ENCODE assay signal across 8 mouse cellular contexts in the genomic region with DNA sequence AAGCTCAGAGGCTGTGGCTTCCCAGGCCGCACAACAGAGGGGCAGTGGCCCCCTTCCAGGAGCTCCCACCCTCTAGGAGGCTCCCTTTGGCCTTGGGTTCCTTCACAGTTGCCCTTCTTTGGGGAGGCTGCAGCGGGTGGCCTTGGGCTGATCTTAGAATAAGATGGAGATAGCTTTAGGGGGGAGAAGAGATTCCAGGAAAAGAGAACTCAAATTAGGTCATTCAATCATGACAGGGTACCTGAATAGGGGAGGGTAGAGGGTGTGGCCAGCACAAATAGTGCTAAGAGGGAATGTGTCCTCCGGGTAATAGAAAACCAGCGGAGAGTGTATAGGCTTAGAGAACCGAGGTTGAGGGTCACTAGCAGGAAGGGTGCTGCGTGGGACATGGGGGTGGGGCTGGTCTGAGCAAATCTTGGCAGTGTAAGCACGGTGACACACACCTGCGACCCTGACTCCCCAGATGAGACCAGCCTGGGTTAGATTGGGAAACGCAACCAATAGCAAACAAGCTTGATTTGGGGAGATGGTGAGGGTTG. TPM values are rescaled to one million over a fixed set of nuclear protein-coding genes. Genes with fewer than 3 reads are reported as not detected.
A peak's percentile ranks its signal among the peaks of the same experiment; 100 is the strongest.
DNase-seq lines count a peak whose midpoint lies in the region; ATAC-seq and TF ChIP-seq lines count a peak whose summit lies in the region.

No protein-coding gene starts in this region.

- peak overlapping the region; percentile 81 for H3K4me3 ChIP-seq in E14TG2a.4 (replicated peaks; ENCODE audit: low read length)
- H3K4me3 ChIP-seq in forebrain, embryonic 16.5 days (replicated peaks; ENCODE audit: low read length): peak overlapping the region; percentile 19
- H3K4me3 ChIP-seq in liver, embryonic 11.5 days (ENCODE audit: low read depth, low read length): peak overlapping the region; percentile 11; the same call in 1 of the 2 replicates

- H3K9me3 ChIP-seq in E14TG2a.4 (ENCODE audit: low read length): 0 out of 2 replicates have a peak, but pooled peaks cover 3% of the 10 kb centered on the region
- no peaks in the 10 kb centered on the region for H3K9me3 ChIP-seq in forebrain, embryonic 16.5 days (ENCODE audit: control insufficient read depth, low read length)
- no peaks in the 10 kb centered on the region for H3K9me3 ChIP-seq in liver, embryonic 11.5 days (ENCODE audit: control insufficient read depth, low read length)

- peak overlapping the region; percentile 82 for H3K4me2 ChIP-seq in forebrain, embryonic 16.5 days (ENCODE audit: low read length)
- H3K4me2 ChIP-seq in liver, embryonic 11.5 days: peak overlapping the region; percentile 97

- 4% methylated on average over 9 of the region's 9 CpGs for WGBS in forebrain, embryonic 16.5 days
- WGBS in liver, embryonic 11.5 days: 6% methylated on average over 9 of the region's 9 CpGs

- no peak overlapping the region; the same call in 1 of the 2 replicates for H3K9ac ChIP-seq in forebrain, embryonic 16.5 days (replicated peaks; ENCODE audit: low read depth, low read length)
- H3K9ac ChIP-seq in liver, embryonic 11.5 days (ENCODE audit: low read depth, low read length): no peak overlapping the region

- H3K36me3 ChIP-seq in E14TG2a.4 (ENCODE audit: insufficient read depth, low read length): peaks cover 6% of the 10 kb centered on the region; the same call in 1 of the 2 replicates
- H3K36me3 ChIP-seq in forebrain, embryonic 16.5 days (ENCODE audit: control insufficient read depth, insufficient read depth): no peaks in the 10 kb centered on the region
- H3K36me3 ChIP-seq in liver, embryonic 11.5 days (ENCODE audit: control insufficient read depth, insufficient read depth, low read length): no peaks in the 10 kb centered on the region

- H3K4me1 ChIP-seq in E14TG2a.4 (replicated peaks; ENCODE audit: low read depth, low read length): peaks cover 81% of the 10 kb centered on the region
- peaks cover 50% of the 10 kb centered on the region for H3K4me1 ChIP-seq in forebrain, embryonic 16.5 days (replicated peaks; ENCODE audit: control insufficient read depth, insufficient read depth, low read length)
- peaks cover 61% of the 10 kb centered on the region for H3K4me1 ChIP-seq in liver, embryonic 11.5 days (replicated peaks; ENCODE audit: control insufficient read depth, insufficient read depth, low read length)

- TF ChIP-seq CTCF in E14TG2a.4 (conservative IDR thresholded peaks at IDR 0.05; ENCODE audit: low read length): no peak

- no peak overlapping the region for H3K27ac ChIP-seq in forebrain, embryonic 16.5 days (ENCODE audit: low read length)
- H3K27ac ChIP-seq in liver, embryonic 11.5 days (ENCODE audit: low read depth, low read length): no peak overlapping the region; the same call in 1 of the 2 replicates

- peak; percentile 80 for DNase-seq in cerebellum, adult 9-11 months
- no peak for DNase-seq in cerebellum, adult 8-10 months
- DNase-seq in liver, embryonic 11.5 days (ENCODE audit: low spot score): no peak
- peak; percentile 72 for DNase-seq in testis, postnatal 14 days (ENCODE audit: low spot score)
- DNase-seq in frontal cortex, postnatal 10 days (ENCODE audit: low spot score in 2 of 2): no peak
- no peak for DNase-seq in MN1 (ENCODE audit: low spot score)

- H3K27me3 ChIP-seq in E14TG2a.4 (ENCODE audit: insufficient read depth, low read length): peaks cover 82% of the 10 kb centered on the region
- peaks cover 39% of the 10 kb centered on the region for H3K27me3 ChIP-seq in forebrain, embryonic 16.5 days (replicated peaks; ENCODE audit: control insufficient read depth, insufficient read depth, low read length)
- peaks cover 28% of the 10 kb centered on the region for H3K27me3 ChIP-seq in liver, embryonic 11.5 days (replicated peaks; ENCODE audit: control insufficient read depth, insufficient read depth, low read length)

- no peak for ATAC-seq in forebrain, embryonic 16.5 days
- ATAC-seq in liver, embryonic 11.5 days (replicated peaks; ENCODE audit: low FRiP score): 0 out of 2 replicates have a peak, but pooled peaks have one; percentile 0

RNA-seq across cellular contexts. Expression of gene Tle2, which starts 2.2 kb away (rescaled TPM):
- polyA plus RNA-seq in forebrain, embryonic 16.5 days (2015; fragmentation: Nextera tagmentation; extraction: Ambion mirVana): 27.1 and 32.6 TPM in 2 replicates
- polyA plus RNA-seq in liver, embryonic 11.5 days (2014; fragmentation: Nextera tagmentation; extraction: Ambion mirVana): 5.1 and 6.9 TPM in 2 replicates

RNA-seq across cellular contexts. Expression of gene Aes, which starts 12.9 kb away (rescaled TPM):
- 632 and 683 TPM in 2 replicates for polyA plus RNA-seq in forebrain, embryonic 16.5 days (2015; fragmentation: Nextera tagmentation; extraction: Ambion mirVana)
- 213 and 229 TPM in 2 replicates for polyA plus RNA-seq in liver, embryonic 11.5 days (2014; fragmentation: Nextera tagmentation; extraction: Ambion mirVana)

RNA-seq across cellular contexts. Expression of gene Gna11, which starts 27.2 kb away (rescaled TPM):
- 106 and 112 TPM in 2 replicates for polyA plus RNA-seq in forebrain, embryonic 16.5 days (2015; fragmentation: Nextera tagmentation; extraction: Ambion mirVana)
- 46.4 and 47.0 TPM in 2 replicates for polyA plus RNA-seq in liver, embryonic 11.5 days (2014; fragmentation: Nextera tagmentation; extraction: Ambion mirVana)

RNA-seq across cellular contexts. Expression of gene Tle6, which starts 28.7 kb away (rescaled TPM):
- 3.5 and 3.7 TPM in 2 replicates for polyA plus RNA-seq in forebrain, embryonic 16.5 days (2015; fragmentation: Nextera tagmentation; extraction: Ambion mirVana)
- polyA plus RNA-seq in liver, embryonic 11.5 days (2014; fragmentation: Nextera tagmentation; extraction: Ambion mirVana): 13.2 and 16.7 TPM in 2 replicates

RNA-seq across cellular contexts. Expression of gene BC025920, which starts 33.9 kb away (rescaled TPM):
- 2.7 and 3.4 TPM in 2 replicates for polyA plus RNA-seq in forebrain, embryonic 16.5 days (2015; fragmentation: Nextera tagmentation; extraction: Ambion mirVana)
- polyA plus RNA-seq in liver, embryonic 11.5 days (2014; fragmentation: Nextera tagmentation; extraction: Ambion mirVana): 0.81 and 1.1 TPM in 2 replicates

Comparison
In these comparisons a context has a peak if more than half of its experiments do, and no peak if none do; other contexts are left out.
1. DNase-seq: peak in cerebellum, adult 9-11 months (single experiment) and testis, postnatal 14 days (single experiment); none in cerebellum, adult 8-10 months (single experiment), liver, embryonic 11.5 days (single experiment), frontal cortex, postnatal 10 days (0 of 2) and MN1 (single experiment).
2. H3K4me3 ChIP-seq: peak in every context shown above with its lines; median percentile 81 in E14TG2a.4; 19 in forebrain, embryonic 16.5 days; 11 in liver, embryonic 11.5 days.